Mouse (Mus musculus) limb, embryonic 14.5 days (tissue): ENCODE measurements at regions not wholly inside any gene's neighbourhood (a gene's known extent, or its start where the extent isn't known, plus 50 kb on each side); places are given as distances from the start of the nearest gene placed in this dataset.

Experiments
- ATAC-seq: fragments of 200-750 bp; cut with Nextera tagmentation; 2 replicates; pipeline ENCODE4 v1.8.0; 2017; ENCODE audit warnings: low read depth, moderate number of reproducible peaks, moderate TSS enrichment; ENCODE audit not compliant: low FRiP score
- DNase-seq: peaks from one replicate; pipeline ENCODE4 v3.0.0-alpha.2; 2015; ENCODE audit warnings: low spot score
- H3K27ac ChIP-seq: fragments of 300-500 bp; sonication (generic); replicated peaks from 2 replicates; pipeline ENCODE4 v1.5.1; 2014; ENCODE audit warnings: low read depth, mild to moderate bottlenecking, low read length, moderate library complexity, mixed read lengths
- H3K27me3 ChIP-seq: fragments of 300-500 bp; sonication (generic); 2 replicates; pipeline ENCODE4 v1.6.1; 2014; ENCODE audit warnings: low read length, mixed read lengths; ENCODE audit not compliant: control insufficient read depth, insufficient read depth
- H3K36me3 ChIP-seq: fragments of 300-500 bp; sonication (generic); 2 replicates; pipeline ENCODE4 v1.6.1; 2014; ENCODE audit warnings: mild to moderate bottlenecking, low read length, moderate library complexity, mixed read lengths; ENCODE audit not compliant: control insufficient read depth, insufficient read depth
- H3K4me1 ChIP-seq: fragments of 300-500 bp; sonication (generic); 2 replicates; pipeline ENCODE4 v1.6.1; 2014; ENCODE audit warnings: antibody characterized with exemption, low read length, mixed read lengths; ENCODE audit not compliant: control insufficient read depth, insufficient read depth
- H3K4me2 ChIP-seq: fragments of 300-500 bp; sonication (generic); replicated peaks from 2 replicates; pipeline ENCODE4 v1.6.1; 2014; ENCODE audit warnings: low read depth, mild to moderate bottlenecking, low read length, moderate library complexity; ENCODE audit not compliant: severe bottlenecking
- H3K4me3 ChIP-seq: fragments of 300-500 bp; sonication (generic); replicated peaks from 2 replicates; pipeline ENCODE4 v1.5.1; 2014; ENCODE audit warnings: low read length
- H3K9ac ChIP-seq: fragments of 300-500 bp; sonication (generic); 2 replicates; pipeline ENCODE4 v1.6.1; 2014; ENCODE audit warnings: mild to moderate bottlenecking, low read depth, low read length, moderate library complexity; ENCODE audit not compliant: severe bottlenecking
- H3K9me3 ChIP-seq: fragments of 300-500 bp; sonication (generic); 2 replicates; pipeline ENCODE4 v1.6.1; 2016; ENCODE audit warnings: low read length; ENCODE audit not compliant: control insufficient read depth
- POLR2A ChIP-seq: fragments of 200-500 bp; IDR thresholded peaks from 2 replicates; pipeline ENCODE4 v1.8.0; 2012; ENCODE audit warnings: inconsistent platforms, mild to moderate bottlenecking, moderate library complexity, borderline replicate concordance; ENCODE audit not compliant: insufficient read depth, insufficient read length; ENCODE audit errors: extremely low read depth
- WGBS: fragments of 180-500 bp; shearing (Covaris S2); extraction: QIAGEN DNeasy Blood & Tissue Kit; methylation state at CpG from one replicate; pipeline ENCODE4 v1.1.7; 2014; 5-methylcytosine and 5-hydroxymethylcytosine counted together

GRCm38 (mm10) chr13:71165096-71165920 is 323.7 kb upstream of the Adamts16 start:
- H3K9me3 ChIP-seq = no peaks in the 10 kb centered on the region
- WGBS = 70% methylated on average over 20 of the region's 20 CpGs
- ATAC-seq (no peak), DNase-seq (no peak)
- no peak overlapping the region for H3K9ac ChIP-seq
- no peaks in the 10 kb centered on the region for H3K27me3 ChIP-seq
- H3K4me1 ChIP-seq = no peaks in the 10 kb centered on the region
- H3K4me2 ChIP-seq = no peak overlapping the region
- H3K4me3 ChIP-seq = no peak overlapping the region
- no peaks in the 10 kb centered on the region for H3K36me3 ChIP-seq
- H3K27ac ChIP-seq = no peak overlapping the region
- no peak for TF ChIP-seq POLR2A

DNA sequence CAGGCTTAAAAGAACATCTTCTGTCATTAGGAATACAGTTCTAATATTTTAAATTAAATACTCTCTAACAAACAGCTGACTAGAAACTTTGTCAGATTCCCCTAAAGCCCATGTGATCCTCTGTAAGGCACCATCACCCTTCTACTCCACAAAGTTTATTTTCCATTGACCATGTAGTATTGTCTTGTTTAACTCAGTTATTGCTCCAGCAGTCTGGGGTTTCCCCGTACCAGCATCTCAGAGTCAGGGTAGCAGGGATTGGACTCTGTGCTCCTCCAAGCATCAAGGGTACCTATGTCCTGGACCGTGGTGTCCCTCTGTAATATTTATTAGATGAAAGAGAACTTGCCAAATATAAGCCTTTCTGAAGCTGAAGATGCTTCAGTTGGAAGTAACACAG is 322.4 kb upstream of the Adamts16 start:
- 88% methylated on average over 2 of the region's 2 CpGs for WGBS
- H3K27ac ChIP-seq = no peak overlapping the region
- H3K4me1 ChIP-seq = no peaks in the 10 kb centered on the region
- H3K9ac ChIP-seq = no peak overlapping the region
- H3K36me3 ChIP-seq = no peaks in the 10 kb centered on the region
- ATAC-seq (no peak), DNase-seq (no peak)
- TF ChIP-seq POLR2A = no peak
- no peak overlapping the region for H3K4me2 ChIP-seq
- H3K4me3 ChIP-seq = no peak overlapping the region
- H3K9me3 ChIP-seq = no peaks in the 10 kb centered on the region
- no peaks in the 10 kb centered on the region for H3K27me3 ChIP-seq

GRCm38 (mm10) chr13:71162952-71163351 is 321.3 kb upstream of the Adamts16 start:
- no peaks in the 10 kb centered on the region for H3K9me3 ChIP-seq
- H3K27ac ChIP-seq = no peak overlapping the region
- DNase-seq (no peak), ATAC-seq (no peak)
- no peaks in the 10 kb centered on the region for H3K27me3 ChIP-seq
- no peak for TF ChIP-seq POLR2A
- 74% methylated on average over 2 of the region's 2 CpGs for WGBS
- H3K4me1 ChIP-seq = no peaks in the 10 kb centered on the region
- H3K4me3 ChIP-seq = no peak overlapping the region
- no peak overlapping the region for H3K4me2 ChIP-seq
- H3K9ac ChIP-seq = no peak overlapping the region
- H3K36me3 ChIP-seq = no peaks in the 10 kb centered on the region

DNA sequence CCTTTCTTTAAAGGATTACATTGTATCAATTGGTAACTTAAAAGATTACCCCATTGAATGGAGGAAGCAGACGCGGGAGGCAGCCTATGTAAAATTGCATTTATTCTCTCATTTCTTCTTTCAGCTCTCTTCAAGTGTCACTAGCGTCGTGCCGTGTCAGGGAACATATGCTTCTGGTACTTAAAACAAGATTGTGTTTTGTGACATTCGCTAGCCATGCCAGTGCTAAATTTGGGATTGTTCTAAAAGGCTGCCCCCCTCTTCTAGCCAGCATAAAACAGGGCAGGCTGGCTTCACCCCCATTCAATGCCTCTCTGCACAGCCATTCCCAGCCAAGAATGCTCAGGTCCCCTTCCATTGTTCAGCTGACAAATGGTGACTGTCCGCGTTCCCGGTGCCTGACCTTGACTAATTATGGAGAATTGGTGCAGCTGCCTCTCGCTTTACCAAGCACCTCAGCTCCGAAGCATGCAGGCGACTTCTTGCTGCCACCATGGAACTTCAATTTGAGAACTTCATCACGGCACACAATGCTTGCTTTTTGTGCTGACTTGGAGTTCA is 316.8 kb upstream of the Adamts16 start:
- TF ChIP-seq POLR2A = no peak
- Histone ChIP-seq H3K4me2 (no peak overlapping the region), H3K4me3 (no peak overlapping the region), H3K27ac (no peak overlapping the region), H3K27me3 (no peaks in the 10 kb centered on the region), H3K36me3 (no peaks in the 10 kb centered on the region), H3K4me1 (no peaks in the 10 kb centered on the region), H3K9me3 (no peaks in the 10 kb centered on the region), H3K9ac (no peak overlapping the region)
- no peak for DNase-seq
- 66% methylated on average over 13 of the region's 13 CpGs for WGBS
- no peak for ATAC-seq

DNA sequence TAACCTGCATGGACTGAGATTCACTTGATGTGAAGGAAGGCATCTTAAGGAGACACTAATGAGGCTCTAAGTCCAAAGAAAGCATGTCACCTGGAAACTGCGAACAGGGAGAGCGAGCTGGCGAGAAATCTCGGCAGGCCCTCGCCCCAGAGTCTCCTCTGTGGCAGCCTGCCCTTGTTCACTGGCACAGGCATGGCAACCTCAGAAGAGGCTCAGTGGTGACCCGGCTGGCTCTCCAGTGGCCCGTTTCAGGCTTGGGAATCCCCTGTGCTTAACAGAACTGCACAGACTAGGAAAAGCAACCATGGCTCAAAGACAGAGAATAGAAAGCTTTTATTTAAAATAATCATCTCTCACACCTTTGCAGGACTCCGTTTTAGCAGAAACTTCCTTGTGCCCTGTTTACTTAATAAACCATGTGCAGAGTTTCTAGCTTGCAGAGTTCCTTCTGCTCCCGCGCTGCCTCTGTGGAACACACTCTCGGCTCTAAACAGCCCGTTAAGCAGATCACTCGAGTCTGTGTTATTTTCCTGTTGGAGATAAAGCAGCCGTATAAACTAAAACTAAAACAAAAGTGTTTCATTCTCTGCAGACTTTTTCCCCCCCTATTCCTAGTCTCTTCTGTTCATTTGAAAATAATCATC is 316.2 kb upstream of the Adamts16 start:
- Histone ChIP-seq H3K36me3 (no peaks in the 10 kb centered on the region), H3K4me2 (no peak overlapping the region), H3K9me3 (no peaks in the 10 kb centered on the region), H3K27ac (no peak overlapping the region), H3K4me3 (no peak overlapping the region), H3K27me3 (no peaks in the 10 kb centered on the region), H3K9ac (no peak overlapping the region), H3K4me1 (no peaks in the 10 kb centered on the region)
- ATAC-seq (no peak), DNase-seq (no peak)
- no peak for TF ChIP-seq POLR2A
- WGBS = 66% methylated on average over 14 of the region's 14 CpGs
